Mouse (Mus musculus) heart, embryonic 14.5 days (tissue): ENCODE data around the gene Alk. TPM values are rescaled to one million over a fixed set of nuclear protein-coding genes. Genes with fewer than 3 reads are reported as not detected.

ENCODE experiments used
- ATAC-seq: fragments of 200-750 bp; cut with Nextera tagmentation; 2 replicates; pipeline ENCODE4 v1.8.0; 2017; ENCODE audit warnings: low read depth, moderate TSS enrichment; ENCODE audit not compliant: insufficient number of reproducible peaks, insufficient read depth, low FRiP score
- H3K27ac ChIP-seq, 2 experiments: fragments of 200-500 bp in 1 of 2; fragments of 300-500 bp in 1 of 2; sonication (generic) in 1 of 2; replicated peaks in 1 of 2; 2 replicates each; pipeline ENCODE4 v1.5.1; 2012 to 2014; ENCODE audit warnings: low read depth in 2 of 2, low read length in 2 of 2, control low read depth in 1 of 2, mild to moderate bottlenecking in 1 of 2, mixed read lengths in 1 of 2; ENCODE audit not compliant: control insufficient read depth in 1 of 2, insufficient read depth in 1 of 2
- H3K27me3 ChIP-seq: fragments of 300-500 bp; sonication (generic); 2 replicates; pipeline ENCODE4 v1.6.1; 2014; ENCODE audit warnings: mild to moderate bottlenecking, low read length, control low read depth; ENCODE audit not compliant: control insufficient read depth, insufficient read depth
- H3K36me3 ChIP-seq: fragments of 300-500 bp; sonication (generic); 2 replicates; pipeline ENCODE4 v1.6.1; 2014; ENCODE audit warnings: mild to moderate bottlenecking, control low read depth, low read length, mixed read lengths; ENCODE audit not compliant: control insufficient read depth, insufficient read depth
- H3K4me1 ChIP-seq, 2 experiments: fragments of 200-500 bp in 1 of 2; fragments of 300-500 bp in 1 of 2; sonication (generic) in 1 of 2; 2 replicates each; pipeline ENCODE4 v1.6.1; 2012 to 2014; ENCODE audit warnings: low read length in 2 of 2, control low read depth in 1 of 2, mixed read lengths in 1 of 2; ENCODE audit not compliant: control insufficient read depth in 2 of 2, insufficient read depth in 2 of 2
- H3K4me2 ChIP-seq: fragments of 300-500 bp; sonication (generic); 2 replicates; pipeline ENCODE4 v1.6.1; 2014; ENCODE audit warnings: mild to moderate bottlenecking, low read length
- H3K4me3 ChIP-seq, 2 experiments: fragments of 200-500 bp in 1 of 2; fragments of 300-500 bp in 1 of 2; sonication (generic) in 1 of 2; 2 replicates each; pipeline ENCODE4 v1.5.1; 2012 to 2014; ENCODE audit warnings: low read length in 2 of 2, mild to moderate bottlenecking in 2 of 2, control low read depth in 1 of 2, low read depth in 1 of 2, moderate library complexity in 1 of 2; ENCODE audit not compliant: control insufficient read depth in 1 of 2, insufficient read depth in 1 of 2
- H3K9ac ChIP-seq: fragments of 300-500 bp; sonication (generic); 2 replicates; pipeline ENCODE4 v1.6.1; 2014; ENCODE audit warnings: mild to moderate bottlenecking, low read length
- H3K9me3 ChIP-seq: fragments of 300-500 bp; sonication (generic); 2 replicates; pipeline ENCODE4 v1.6.1; 2016; ENCODE audit warnings: low read length, control low read depth; ENCODE audit not compliant: control insufficient read depth
- WGBS: fragments of 180-500 bp; shearing (Covaris S2); extraction: QIAGEN DNeasy Blood & Tissue Kit; methylation state at CpG from one replicate; pipeline ENCODE4 v1.1.7; 2014; 5-methylcytosine and 5-hydroxymethylcytosine counted together
- polyA plus RNA-seq: library from polyadenylated mRNA; unstranded; fragments of >200 nt; fragmentation: Nextera tagmentation; extraction: Ambion mirVana; gene quantifications from 2 replicates; pipeline ENCODE4 v1.2.1, GENCODE M21; 2014

Alk gene
- polyA plus RNA-seq, 1 experiment from 2014 or later, result 0.14 TPM

GRCm38 (mm10) chr17:72528481-72528880, 75.9 kb downstream of the Alk start:
- Histone ChIP-seq H3K27ac (no peak overlapping the region), H3K4me3 (no peak overlapping the region), H3K9ac (no peak overlapping the region), H3K36me3 (no peaks in the 10 kb centered on the region), H3K4me1 (no peaks in the 10 kb centered on the region), H3K4me2 (no peak overlapping the region), H3K27me3 (no peaks in the 10 kb centered on the region), H3K9me3 (no peaks in the 10 kb centered on the region)
- no peak for ATAC-seq
- WGBS, result 86% methylated on average over 8 of the region's 8 CpGs

- no peaks in the 10 kb centered on the region for H3K36me3 ChIP-seq
- H3K27ac ChIP-seq, result no peak overlapping the region
- ATAC-seq, result no peak
- H3K27me3 ChIP-seq, result no peaks in the 10 kb centered on the region
- WGBS, result 69% methylated on average over 5 of the region's 5 CpGs
- no peaks in the 10 kb centered on the region for H3K4me1 ChIP-seq
- no peak overlapping the region for H3K4me2 ChIP-seq
- H3K4me3 ChIP-seq, result no peak overlapping the region
- H3K9me3 ChIP-seq, result no peaks in the 10 kb centered on the region
- H3K9ac ChIP-seq, result no peak overlapping the region
Measured at GRCm38 (mm10) chr17:72527481-72527880, 76.9 kb downstream of the Alk start.

GRCm38 (mm10) chr17:72526356-72526755, 78.1 kb downstream of the Alk start:
- Histone ChIP-seq H3K27ac (no peak overlapping the region), H3K4me2 (no peak overlapping the region)
- no peak for ATAC-seq

GRCm38 (mm10) chr17:72524839-72525238, 79.6 kb downstream of the Alk start:
- no peaks in the 10 kb centered on the region for H3K27me3 ChIP-seq
- H3K9me3 ChIP-seq, result no peaks in the 10 kb centered on the region
- ATAC-seq, result no peak
- H3K4me1 ChIP-seq, result no peaks in the 10 kb centered on the region
- no peak overlapping the region for H3K9ac ChIP-seq
- H3K27ac ChIP-seq, result no peak overlapping the region
- no peak overlapping the region for H3K4me3 ChIP-seq
- H3K36me3 ChIP-seq, result no peaks in the 10 kb centered on the region
- WGBS, result 83% methylated on average over 3 of the region's 3 CpGs
- no peak overlapping the region for H3K4me2 ChIP-seq

More at GRCm38 (mm10) chr17:72526356-72526755, 78.1 kb downstream of the Alk start:
- no peaks in the 10 kb centered on the region for H3K36me3 ChIP-seq
- WGBS, result 59% methylated on average over 4 of the region's 4 CpGs
- H3K4me3 ChIP-seq, result no peak overlapping the region
- no peaks in the 10 kb centered on the region for H3K27me3 ChIP-seq
- no peaks in the 10 kb centered on the region for H3K4me1 ChIP-seq
- H3K9me3 ChIP-seq, result no peaks in the 10 kb centered on the region
- no peak overlapping the region for H3K9ac ChIP-seq

- no peaks in the 10 kb centered on the region for H3K36me3 ChIP-seq
- no peaks in the 10 kb centered on the region for H3K9me3 ChIP-seq
- WGBS, result 53% methylated on average over 7 of the region's 7 CpGs
- H3K4me2 ChIP-seq, result no peak overlapping the region
- H3K27me3 ChIP-seq, result no peaks in the 10 kb centered on the region
- no peak overlapping the region for H3K9ac ChIP-seq
- no peaks in the 10 kb centered on the region for H3K4me1 ChIP-seq
- ATAC-seq, result no peak
- no peak overlapping the region for H3K27ac ChIP-seq
- no peak overlapping the region for H3K4me3 ChIP-seq
Measured at GRCm38 (mm10) chr17:72523006-72523405, 81.4 kb downstream of the Alk start.

- no peaks in the 10 kb centered on the region for H3K9me3 ChIP-seq
- no peak for ATAC-seq
- no peaks in the 10 kb centered on the region for H3K27me3 ChIP-seq
- no peak overlapping the region for H3K4me3 ChIP-seq
- no peaks in the 10 kb centered on the region for H3K4me1 ChIP-seq
- H3K4me2 ChIP-seq, result no peak overlapping the region
- WGBS, result 8% methylated on average over 4 of the region's 4 CpGs
- H3K36me3 ChIP-seq, result no peaks in the 10 kb centered on the region
- no peak overlapping the region for H3K27ac ChIP-seq
- H3K9ac ChIP-seq, result no peak overlapping the region
Measured at GRCm38 (mm10) chr17:72522381-72522780, 82.0 kb downstream of the Alk start.

- H3K27ac ChIP-seq, result no peak overlapping the region
- 73% methylated on average over 5 of the region's 5 CpGs for WGBS
- H3K4me2 ChIP-seq, result no peak overlapping the region
- no peaks in the 10 kb centered on the region for H3K4me1 ChIP-seq
- no peaks in the 10 kb centered on the region for H3K36me3 ChIP-seq
- H3K9me3 ChIP-seq, result no peaks in the 10 kb centered on the region
- no peak overlapping the region for H3K9ac ChIP-seq
- ATAC-seq, result no peak
- no peak overlapping the region for H3K4me3 ChIP-seq
- H3K27me3 ChIP-seq, result no peaks in the 10 kb centered on the region
Measured at GRCm38 (mm10) chr17:72521353-72521752, 83.1 kb downstream of the Alk start.

GRCm38 (mm10) chr17:72510746-72511145, 93.7 kb downstream of the Alk start:
- Histone ChIP-seq H3K4me3 (no peak overlapping the region), H3K9ac (no peak overlapping the region), H3K4me2 (no peak overlapping the region), H3K36me3 (no peaks in the 10 kb centered on the region), H3K9me3 (no peaks in the 10 kb centered on the region), H3K4me1 (no peaks in the 10 kb centered on the region), H3K27ac (no peak overlapping the region), H3K27me3 (no peaks in the 10 kb centered on the region)
- WGBS, result 84% methylated on average over 6 of the region's 6 CpGs
- ATAC-seq, result no peak
